Mouse (Mus musculus): ENCODE data around the gene Krtap9-3. TPM values are rescaled to one million over a fixed set of nuclear protein-coding genes. Genes with fewer than 3 reads are reported as not detected.
"Not testable (repeated sequence)": the region's sequence is repeated elsewhere in the genome, so short reads cannot be mapped to it uniquely, and the experiment has no call there.

Krtap9-3 gene
- polyA plus RNA-seq, 1 experiment from 2014 or later: not detected

DNA sequence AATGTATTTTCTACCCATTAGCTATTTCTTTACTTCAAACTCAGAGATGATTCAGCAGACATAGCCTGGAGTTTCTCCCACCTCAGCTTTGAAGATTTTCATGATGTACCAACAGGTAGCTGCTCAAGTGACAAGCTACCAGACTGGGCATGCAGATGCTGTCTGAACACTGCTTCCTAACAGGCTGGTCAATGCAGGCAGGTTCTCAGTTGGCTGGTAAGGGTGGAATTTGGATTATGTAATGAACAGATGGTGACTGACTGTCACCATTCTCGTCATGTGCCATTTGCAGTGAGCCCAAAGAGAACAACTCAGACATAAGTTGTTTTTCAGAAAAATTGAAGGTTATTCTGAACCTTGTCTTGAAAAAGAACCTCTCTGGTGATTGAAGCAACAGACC is 11.2 kb upstream of the Krtap9-3 start:
- ATAC-seq: no peak
- TF ChIP-seq CTCF (IDR thresholded peaks at IDR 0.05; ENCODE audit: low read depth): no peak
- Histone ChIP-seq H3K4me1 (replicated peaks; ENCODE audit: control insufficient read depth, insufficient read depth, low read length) (no peaks in the 10 kb centered on the region), H3K4me2 (replicated peaks; ENCODE audit: low read depth) (no peak overlapping the region), H3K9me3 (ENCODE audit: control insufficient read depth) (no peaks in the 10 kb centered on the region), H3K4me3 (ENCODE audit: low read depth, low read length) (no peak overlapping the region), H3K27me3 (replicated peaks; ENCODE audit: control insufficient read depth, insufficient read depth, low read length) (no peaks in the 10 kb centered on the region), H3K36me3 (ENCODE audit: control insufficient read depth, insufficient read depth) (no peaks in the 10 kb centered on the region), H3K9ac (ENCODE audit: low read depth, low read length) (no peak overlapping the region), H3K27ac (ENCODE audit: low read depth, low read length) (no peak overlapping the region)
- 71% methylated on average over 1 of the region's 1 CpGs for WGBS

GRCm38 (mm10) chr11:99603208-99603607 is 5.3 kb upstream of the Krtap9-3 start, which contains the start of gene Gm11938:
Gm11938 (minus strand) TSS chr11:99603308.
- WGBS: 46% methylated on average over 1 of the region's 1 CpGs
- H3K4me2 ChIP-seq (replicated peaks; ENCODE audit: low read depth); H3K27me3 ChIP-seq (replicated peaks; ENCODE audit: control insufficient read depth, insufficient read depth, low read length); H3K4me1 ChIP-seq (replicated peaks; ENCODE audit: control insufficient read depth, insufficient read depth, low read length); H3K9ac ChIP-seq (ENCODE audit: low read depth, low read length); H3K36me3 ChIP-seq (ENCODE audit: control insufficient read depth, insufficient read depth); H3K4me3 ChIP-seq (ENCODE audit: low read depth, low read length); ATAC-seq; H3K27ac ChIP-seq (ENCODE audit: low read depth, low read length); H3K9me3 ChIP-seq (ENCODE audit: control insufficient read depth): not testable (repeated sequence)

DNA sequence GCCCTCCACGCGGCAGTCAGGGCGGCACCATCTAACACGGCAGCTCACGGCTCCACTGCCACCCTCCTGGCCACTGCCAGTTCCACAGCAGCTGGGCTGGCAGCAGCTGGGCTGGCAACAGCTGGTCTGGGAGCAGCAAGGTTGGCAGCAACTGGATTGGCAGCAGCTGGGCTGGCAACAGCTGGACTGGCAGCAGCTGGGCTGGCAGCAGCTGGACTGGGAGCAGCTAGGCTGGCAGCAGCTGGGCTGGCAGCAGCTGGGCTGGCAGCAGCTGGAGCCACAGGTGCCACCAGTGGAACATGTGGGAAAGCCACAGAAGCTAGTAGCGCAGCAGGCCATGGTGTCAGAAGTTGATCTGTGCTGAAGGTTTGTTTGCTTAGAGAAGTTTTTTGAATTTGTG is 6.9 kb downstream of the Krtap9-3 start, which contains the start of gene Krtap1-3:
Gene Krtap1-3 (minus strand): TSS at position 359 of the 400 bp plus-strand sequence.
- no peak within 1 kb of the TSS for H3K27ac ChIP-seq (ENCODE audit: low read depth, low read length)
- H3K4me1 ChIP-seq (replicated peaks; ENCODE audit: control insufficient read depth, insufficient read depth, low read length): no peaks in the 10 kb centered on the region
- H3K9ac ChIP-seq (ENCODE audit: low read depth, low read length): no peak within 1 kb of the TSS
- no peaks in the 10 kb centered on the region for H3K9me3 ChIP-seq (ENCODE audit: control insufficient read depth)
- no peak within 1 kb of the TSS for H3K4me3 ChIP-seq (ENCODE audit: low read depth, low read length)
- no peak for TF ChIP-seq CTCF (IDR thresholded peaks at IDR 0.05; ENCODE audit: low read depth)
- H3K4me2 ChIP-seq (replicated peaks; ENCODE audit: low read depth): no peak within 1 kb of the TSS
- WGBS: 79% methylated on average over 3 of the region's 6 CpGs
- no peaks in the 10 kb centered on the region for H3K27me3 ChIP-seq (replicated peaks; ENCODE audit: control insufficient read depth, insufficient read depth, low read length)
- H3K36me3 ChIP-seq (ENCODE audit: control insufficient read depth, insufficient read depth): no peaks in the 10 kb centered on the region
- no peak for ATAC-seq

DNA sequence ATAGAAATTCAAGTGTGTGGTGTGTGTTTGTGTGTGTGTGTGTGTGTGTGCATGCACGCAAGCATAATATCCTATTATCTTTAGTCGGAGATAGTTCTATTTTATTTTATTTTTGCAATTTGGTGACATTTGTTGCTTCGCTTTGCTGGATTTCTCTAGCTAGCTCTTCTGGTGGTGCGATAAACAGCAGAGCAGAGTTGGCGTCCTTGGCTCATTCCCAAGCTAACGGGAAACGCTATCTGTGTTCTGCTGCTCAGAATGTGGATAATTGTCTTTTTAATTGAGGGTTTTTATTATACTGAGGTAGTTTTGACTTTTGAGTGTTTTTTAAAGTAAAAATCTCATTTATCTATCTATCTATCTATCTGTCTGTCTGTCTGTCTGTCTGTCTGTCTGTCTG is 12.8 kb downstream of the Krtap9-3 start:
- no peaks in the 10 kb centered on the region for H3K9me3 ChIP-seq (ENCODE audit: control insufficient read depth)
- no peak for TF ChIP-seq CTCF (IDR thresholded peaks at IDR 0.05; ENCODE audit: low read depth)
- H3K4me1 ChIP-seq (replicated peaks; ENCODE audit: control insufficient read depth, insufficient read depth, low read length): no peaks in the 10 kb centered on the region
- ATAC-seq: no peak
- no peak overlapping the region for H3K4me2 ChIP-seq (replicated peaks; ENCODE audit: low read depth)
- H3K4me3 ChIP-seq (ENCODE audit: low read depth, low read length): no peak overlapping the region
- H3K27me3 ChIP-seq (replicated peaks; ENCODE audit: control insufficient read depth, insufficient read depth, low read length): no peaks in the 10 kb centered on the region
- H3K27ac ChIP-seq (ENCODE audit: low read depth, low read length): no peak overlapping the region
- WGBS: 77% methylated on average over 7 of the region's 7 CpGs
- no peak overlapping the region for H3K9ac ChIP-seq (ENCODE audit: low read depth, low read length)
- no peaks in the 10 kb centered on the region for H3K36me3 ChIP-seq (ENCODE audit: control insufficient read depth, insufficient read depth)

- no peak for TF ChIP-seq CTCF (IDR thresholded peaks at IDR 0.05; ENCODE audit: low read depth)
- no peak within 1 kb of the TSS for H3K27ac ChIP-seq (ENCODE audit: low read depth, low read length)
- 83% methylated on average over 5 of the region's 5 CpGs for whole genome bisulfite sequencing
These were observed 14.6 kb downstream of the Krtap9-3 start, which contains the start of gene Krtap1-4 for GRCm38 (mm10) chr11:99583245-99583704. Krtap1-4 (minus strand) TSS chr11:99583654.

GRCm38 (mm10) chr11:99581564-99581963 is 16.3 kb downstream of the Krtap9-3 start:
- Histone ChIP-seq H3K4me1 (replicated peaks; ENCODE audit: control insufficient read depth, insufficient read depth, low read length) (no peaks in the 10 kb centered on the region), H3K9ac (ENCODE audit: low read depth, low read length) (no peak overlapping the region), H3K9me3 (ENCODE audit: control insufficient read depth) (no peaks in the 10 kb centered on the region), H3K36me3 (ENCODE audit: control insufficient read depth, insufficient read depth) (no peaks in the 10 kb centered on the region), H3K4me3 (ENCODE audit: low read depth, low read length) (no peak overlapping the region), H3K4me2 (replicated peaks; ENCODE audit: low read depth) (no peak overlapping the region), H3K27me3 (replicated peaks; ENCODE audit: control insufficient read depth, insufficient read depth, low read length) (no peaks in the 10 kb centered on the region), H3K27ac (ENCODE audit: low read depth, low read length) (no peak overlapping the region)
- 84% methylated on average over 6 of the region's 6 CpGs for WGBS
- no peak for ATAC-seq
- no peak for TF ChIP-seq CTCF (IDR thresholded peaks at IDR 0.05; ENCODE audit: low read depth)

More at GRCm38 (mm10) chr11:99583245-99583704, 14.6 kb downstream of the Krtap9-3 start, which contains the start of gene Krtap1-4:
- Histone ChIP-seq H3K9me3 (ENCODE audit: control insufficient read depth) (no peaks in the 10 kb centered on the region), H3K27me3 (replicated peaks; ENCODE audit: control insufficient read depth, insufficient read depth, low read length) (no peaks in the 10 kb centered on the region), H3K36me3 (ENCODE audit: control insufficient read depth, insufficient read depth) (no peaks in the 10 kb centered on the region), H3K4me2 (replicated peaks; ENCODE audit: low read depth) (no peak within 1 kb of the TSS), H3K9ac (ENCODE audit: low read depth, low read length) (no peak within 1 kb of the TSS), H3K4me1 (replicated peaks; ENCODE audit: control insufficient read depth, insufficient read depth, low read length) (no peaks in the 10 kb centered on the region), H3K4me3 (ENCODE audit: low read depth, low read length) (no peak within 1 kb of the TSS)
- ATAC-seq: no peak

DNA sequence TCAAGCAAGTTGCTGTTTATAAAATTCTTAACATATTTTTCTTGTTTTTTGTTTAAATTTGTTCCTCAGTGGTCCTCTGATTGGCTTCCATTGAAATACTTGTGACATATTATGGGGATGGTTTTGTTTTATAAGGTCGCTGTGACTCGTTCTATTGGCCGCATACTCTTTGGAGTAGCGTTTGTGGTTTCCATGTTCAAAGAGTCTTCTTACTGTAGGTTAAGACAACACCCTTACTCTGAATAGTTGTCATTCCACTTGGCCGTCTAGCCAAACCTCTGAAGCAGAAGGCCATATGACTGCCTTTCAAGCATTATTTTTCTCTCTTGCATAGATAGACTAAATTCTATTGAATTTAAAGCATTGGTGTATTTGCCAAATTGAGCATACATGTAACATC is 16.9 kb downstream of the Krtap9-3 start:
- 96% methylated on average over 5 of the region's 5 CpGs for WGBS

More for the DNA sequence above, 16.9 kb downstream of the Krtap9-3 start:
- Histone ChIP-seq H3K9ac (ENCODE audit: low read depth, low read length) (no peak overlapping the region), H3K9me3 (ENCODE audit: control insufficient read depth) (no peaks in the 10 kb centered on the region), H3K4me3 (ENCODE audit: low read depth, low read length) (no peak overlapping the region), H3K27me3 (replicated peaks; ENCODE audit: control insufficient read depth, insufficient read depth, low read length) (no peaks in the 10 kb centered on the region), H3K27ac (ENCODE audit: low read depth, low read length) (no peak overlapping the region), H3K4me1 (replicated peaks; ENCODE audit: control insufficient read depth, insufficient read depth, low read length) (no peaks in the 10 kb centered on the region), H3K4me2 (replicated peaks; ENCODE audit: low read depth) (no peak overlapping the region), H3K36me3 (ENCODE audit: control insufficient read depth, insufficient read depth) (no peaks in the 10 kb centered on the region)
- no peak for ATAC-seq
- no peak for TF ChIP-seq CTCF (IDR thresholded peaks at IDR 0.05; ENCODE audit: low read depth)
